Mouse (Mus musculus): Measurements from ENCODE around the gene Prr36. TPM values are rescaled to one million over a fixed set of nuclear protein-coding genes. Genes with fewer than 3 reads are reported as not detected.
A peak's percentile ranks its signal among the peaks of the same experiment; 100 is the strongest.

Gene Prr36
- polyA plus RNA-seq, 1 experiment: not detected

DNA sequence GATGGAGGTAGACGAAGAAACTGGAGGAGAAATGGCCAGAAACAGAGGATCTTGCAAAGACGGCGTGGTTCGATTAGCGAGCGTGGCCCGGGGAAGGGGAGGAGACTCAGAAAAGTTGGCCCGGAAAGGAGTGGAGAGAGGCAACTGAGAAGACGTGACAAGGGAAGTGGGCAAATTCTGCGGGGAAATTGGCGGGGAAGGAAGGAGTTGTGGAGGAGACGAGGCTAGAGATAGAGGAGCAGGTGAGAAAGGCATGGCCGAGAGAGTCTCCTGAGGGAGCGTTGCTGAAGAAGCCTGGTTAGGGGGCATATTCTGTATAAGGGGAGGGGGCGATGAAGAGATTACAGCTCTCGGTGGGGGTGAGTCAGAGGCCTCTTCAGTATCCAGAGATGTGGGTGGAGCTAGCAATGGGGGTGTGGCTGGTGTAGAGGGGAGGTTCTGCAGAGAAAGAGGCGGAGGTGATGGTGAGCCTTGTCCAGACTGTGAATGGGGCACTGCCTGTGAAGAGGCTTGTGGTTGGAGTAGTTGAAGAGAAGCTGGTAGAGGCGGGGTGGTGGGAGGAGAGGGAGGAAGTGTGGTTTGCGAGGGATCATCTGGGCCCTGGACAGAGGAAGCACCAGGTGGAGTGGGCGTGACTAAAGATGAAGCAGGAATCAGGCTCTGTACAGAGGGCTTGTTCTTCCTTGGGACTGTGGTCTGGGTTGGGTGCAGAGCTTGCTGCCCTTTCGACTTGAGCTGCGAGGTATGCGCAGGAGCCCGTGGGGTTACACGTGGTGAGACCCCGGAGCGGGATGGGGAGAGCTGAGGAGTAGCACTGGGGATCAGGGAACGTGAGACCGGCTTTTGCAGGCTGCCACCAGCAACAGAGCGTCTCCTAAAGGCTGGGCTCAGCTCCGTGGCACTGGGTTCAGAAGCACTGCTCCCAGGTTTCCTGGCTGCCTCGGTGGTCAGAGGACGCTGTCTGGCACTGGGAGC lies 3.0 kb downstream of the Prr36 start:
- H3K27ac ChIP-seq (ENCODE audit: control insufficient read depth, insufficient read depth, low read depth, low read length, poor library complexity): no peak overlapping the region
- WGBS: 1% methylated on average over 33 of the region's 33 CpGs
- no peak for TF ChIP-seq POLR2A (IDR thresholded peaks at IDR 0.05; ENCODE audit: borderline replicate concordance, control insufficient read depth, low read depth, low read length)
- no peak for TF ChIP-seq CTCF (IDR thresholded peaks at IDR 0.05; ENCODE audit: control insufficient read depth, insufficient read depth, low read length)
- peak overlapping the region; percentile 27 for H3K4me3 ChIP-seq (replicated peaks; ENCODE audit: control insufficient read depth, low read depth, low read length)
- peaks cover 3% of the 10 kb centered on the region for H3K4me1 ChIP-seq (ENCODE audit: control insufficient read depth, insufficient read depth, low read length)

DNA sequence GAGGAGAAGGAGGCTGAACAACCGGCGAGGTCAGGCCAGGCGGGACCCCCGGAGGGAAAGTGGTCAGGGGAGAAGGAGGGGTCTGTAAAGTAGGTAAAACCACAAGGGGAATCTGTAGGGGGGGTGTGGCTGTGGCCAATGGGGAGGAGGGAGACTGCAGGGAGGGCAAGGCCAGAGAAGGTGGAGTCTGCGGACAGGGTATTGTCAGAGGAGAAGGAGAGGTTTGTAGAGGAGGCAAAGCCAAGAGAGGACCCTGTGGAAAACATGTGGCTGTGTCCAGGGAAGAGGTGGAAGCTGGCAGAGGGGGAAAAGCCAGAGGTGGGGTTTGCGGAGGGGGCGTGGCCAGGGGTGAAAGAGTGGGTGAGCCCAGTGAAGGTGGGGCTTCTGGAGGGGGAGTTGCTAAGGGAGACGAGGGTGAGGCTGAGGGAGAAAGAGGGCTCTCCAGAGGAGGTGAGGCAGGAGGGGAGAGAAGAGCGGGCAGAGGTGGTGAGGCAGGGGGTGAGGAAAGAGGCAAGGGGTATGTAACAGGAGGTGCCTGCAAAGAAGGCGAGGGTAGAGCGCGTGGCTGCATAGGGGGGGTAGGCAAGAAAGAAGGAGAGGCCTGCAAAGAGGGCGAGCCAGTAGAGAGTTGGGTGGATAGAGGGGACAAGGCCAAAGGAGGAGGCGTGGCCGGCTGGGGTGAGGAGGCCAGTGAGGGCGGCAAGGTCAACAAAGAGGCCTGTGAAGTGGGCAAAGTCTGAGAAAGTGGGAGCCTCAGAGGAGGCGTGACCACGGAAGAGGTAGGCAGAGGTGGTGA lies 3.9 kb downstream of the Prr36 start:
- TF ChIP-seq CTCF (IDR thresholded peaks at IDR 0.05; ENCODE audit: control insufficient read depth, insufficient read depth, low read length) (no peak), POLR2A (IDR thresholded peaks at IDR 0.05; ENCODE audit: borderline replicate concordance, control insufficient read depth, low read depth, low read length) (no peak)
- WGBS: under 1% methylated on average over 18 of the region's 18 CpGs
- no peak overlapping the region for H3K27ac ChIP-seq (ENCODE audit: control insufficient read depth, insufficient read depth, low read depth, low read length, poor library complexity)
- H3K4me3 ChIP-seq (replicated peaks; ENCODE audit: control insufficient read depth, low read depth, low read length): peak overlapping the region; percentile 27
- H3K4me1 ChIP-seq (ENCODE audit: control insufficient read depth, insufficient read depth, low read length): peaks cover 3% of the 10 kb centered on the region

DNA sequence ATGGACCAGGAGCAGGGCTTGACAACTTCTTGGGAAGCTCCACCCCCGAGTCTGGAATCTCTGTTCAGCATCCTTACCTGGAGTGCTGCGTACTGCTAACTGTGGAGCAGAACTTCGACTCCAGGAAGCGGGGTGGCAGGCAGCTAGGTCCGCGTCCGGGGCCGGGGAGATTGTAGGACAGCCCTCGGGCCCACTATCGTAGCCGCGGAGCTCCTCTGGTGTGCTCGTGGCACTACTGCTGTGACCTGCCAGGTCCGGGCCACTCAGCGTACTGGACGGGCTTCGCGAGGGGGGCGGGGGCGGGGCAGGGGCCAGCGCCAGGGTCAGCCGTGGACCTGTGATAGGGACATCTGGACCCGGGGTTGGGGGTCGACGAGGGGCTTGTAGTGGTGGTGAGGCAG lies 4.5 kb downstream of the Prr36 start:
- H3K27ac ChIP-seq (ENCODE audit: control insufficient read depth, insufficient read depth, low read depth, low read length, poor library complexity): no peak overlapping the region
- whole genome bisulfite sequencing: under 1% methylated on average over 25 of the region's 25 CpGs
- TF ChIP-seq POLR2A (IDR thresholded peaks at IDR 0.05; ENCODE audit: borderline replicate concordance, control insufficient read depth, low read depth, low read length): no peak
- no peak for TF ChIP-seq CTCF (IDR thresholded peaks at IDR 0.05; ENCODE audit: control insufficient read depth, insufficient read depth, low read length)

GRCm38 (mm10) chr8:4211097-4211496 lies 6.2 kb downstream of the Prr36 start:
- TF ChIP-seq CTCF (IDR thresholded peaks at IDR 0.05; ENCODE audit: control insufficient read depth, insufficient read depth, low read length): no peak
- TF ChIP-seq POLR2A (IDR thresholded peaks at IDR 0.05; ENCODE audit: borderline replicate concordance, control insufficient read depth, low read depth, low read length): no peak
- Histone ChIP-seq H3K4me1 (ENCODE audit: control insufficient read depth, insufficient read depth, low read length) (peaks cover 3% of the 10 kb centered on the region; the same call in 1 of the 2 replicates), H3K27ac (ENCODE audit: control insufficient read depth, insufficient read depth, low read depth, low read length, poor library complexity) (no peak overlapping the region), H3K4me3 (replicated peaks; ENCODE audit: control insufficient read depth, low read depth, low read length) (no peak overlapping the region)
- 73% methylated on average over 6 of the region's 6 CpGs for WGBS

More for the DNA sequence above, 4.5 kb downstream of the Prr36 start:
- H3K4me3 ChIP-seq (replicated peaks; ENCODE audit: control insufficient read depth, low read depth, low read length): no peak overlapping the region
- peaks cover 3% of the 10 kb centered on the region for H3K4me1 ChIP-seq (ENCODE audit: control insufficient read depth, insufficient read depth, low read length)

DNA sequence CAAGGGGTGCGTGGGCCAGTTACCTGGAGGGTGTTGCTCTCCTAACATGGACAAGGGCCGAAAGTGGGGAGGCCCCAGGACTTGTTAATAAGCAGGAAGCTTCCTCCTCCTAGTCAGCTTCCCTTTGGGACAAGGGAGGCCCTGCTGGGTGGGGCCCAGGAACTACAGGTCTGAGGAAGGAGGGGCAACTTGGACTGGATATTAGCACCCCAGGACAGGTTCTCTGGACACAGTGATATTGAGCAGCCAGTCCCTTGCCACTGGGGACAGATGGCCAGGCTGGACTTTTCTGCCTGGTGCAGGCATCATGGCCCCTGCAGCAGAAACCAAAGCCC lies 10.3 kb downstream of the Prr36 start:
- Histone ChIP-seq H3K27ac (ENCODE audit: control insufficient read depth, insufficient read depth, low read depth, low read length, poor library complexity) (no peak overlapping the region), H3K4me3 (replicated peaks; ENCODE audit: control insufficient read depth, low read depth, low read length) (no peak overlapping the region), H3K4me1 (ENCODE audit: control insufficient read depth, insufficient read depth, low read length) (no peaks in the 10 kb centered on the region; the same call in 1 of the 2 replicates)
- TF ChIP-seq CTCF (IDR thresholded peaks at IDR 0.05; ENCODE audit: control insufficient read depth, insufficient read depth, low read length) (no peak), POLR2A (IDR thresholded peaks at IDR 0.05; ENCODE audit: borderline replicate concordance, control insufficient read depth, low read depth, low read length) (no peak)
- 87% methylated on average over 2 of the region's 2 CpGs for WGBS

GRCm38 (mm10) chr8:4206182-4207015 lies 10.9 kb downstream of the Prr36 start:
- 81% methylated on average over 44 of the region's 44 CpGs for WGBS
- Histone ChIP-seq H3K4me1 (ENCODE audit: control insufficient read depth, insufficient read depth, low read length) (peaks cover 1% of the 10 kb centered on the region; the same call in 1 of the 2 replicates), H3K27ac (ENCODE audit: control insufficient read depth, insufficient read depth, low read depth, low read length, poor library complexity) (no peak overlapping the region), H3K4me3 (replicated peaks; ENCODE audit: control insufficient read depth, low read depth, low read length) (no peak overlapping the region)
- no peak for TF ChIP-seq CTCF (IDR thresholded peaks at IDR 0.05; ENCODE audit: control insufficient read depth, insufficient read depth, low read length)
- no peak for TF ChIP-seq POLR2A (IDR thresholded peaks at IDR 0.05; ENCODE audit: borderline replicate concordance, control insufficient read depth, low read depth, low read length)

- WGBS: 83% methylated on average over 38 of the region's 38 CpGs
- no peak overlapping the region for H3K4me3 ChIP-seq (replicated peaks; ENCODE audit: control insufficient read depth, low read depth, low read length)
- TF ChIP-seq POLR2A (IDR thresholded peaks at IDR 0.05; ENCODE audit: borderline replicate concordance, control insufficient read depth, low read depth, low read length): no peak
- TF ChIP-seq CTCF (IDR thresholded peaks at IDR 0.05; ENCODE audit: control insufficient read depth, insufficient read depth, low read length): no peak
- peaks cover 1% of the 10 kb centered on the region; the same call in 1 of the 2 replicates for H3K4me1 ChIP-seq (ENCODE audit: control insufficient read depth, insufficient read depth, low read length)
- H3K27ac ChIP-seq (ENCODE audit: control insufficient read depth, insufficient read depth, low read depth, low read length, poor library complexity): no peak overlapping the region
These were observed 11.8 kb downstream of the Prr36 start for GRCm38 (mm10) chr8:4205246-4206123.

Data from bone marrow, adult 2 months (tissue).